Mouse (Mus musculus) limb, embryonic 14.5 days (tissue): ENCODE data around the gene Gm47959. TPM values are rescaled to one million over a fixed set of nuclear protein-coding genes. Genes with fewer than 3 reads are reported as not detected.

ENCODE experiments used
- ATAC-seq: fragments of 200-750 bp; cut with Nextera tagmentation; 2 replicates; pipeline ENCODE4 v1.8.0; 2017; ENCODE audit warnings: low read depth, moderate number of reproducible peaks, moderate TSS enrichment; ENCODE audit not compliant: low FRiP score
- DNase-seq: peaks from one replicate; pipeline ENCODE4 v3.0.0-alpha.2; 2015; ENCODE audit warnings: low spot score
- H3K27ac ChIP-seq: fragments of 300-500 bp; sonication (generic); replicated peaks from 2 replicates; pipeline ENCODE4 v1.5.1; 2014; ENCODE audit warnings: low read depth, mild to moderate bottlenecking, low read length, moderate library complexity, mixed read lengths
- H3K27me3 ChIP-seq: fragments of 300-500 bp; sonication (generic); 2 replicates; pipeline ENCODE4 v1.6.1; 2014; ENCODE audit warnings: low read length, mixed read lengths; ENCODE audit not compliant: control insufficient read depth, insufficient read depth
- H3K36me3 ChIP-seq: fragments of 300-500 bp; sonication (generic); 2 replicates; pipeline ENCODE4 v1.6.1; 2014; ENCODE audit warnings: mild to moderate bottlenecking, low read length, moderate library complexity, mixed read lengths; ENCODE audit not compliant: control insufficient read depth, insufficient read depth
- H3K4me1 ChIP-seq: fragments of 300-500 bp; sonication (generic); 2 replicates; pipeline ENCODE4 v1.6.1; 2014; ENCODE audit warnings: antibody characterized with exemption, low read length, mixed read lengths; ENCODE audit not compliant: control insufficient read depth, insufficient read depth
- H3K4me2 ChIP-seq: fragments of 300-500 bp; sonication (generic); replicated peaks from 2 replicates; pipeline ENCODE4 v1.6.1; 2014; ENCODE audit warnings: low read depth, mild to moderate bottlenecking, low read length, moderate library complexity; ENCODE audit not compliant: severe bottlenecking
- H3K4me3 ChIP-seq: fragments of 300-500 bp; sonication (generic); replicated peaks from 2 replicates; pipeline ENCODE4 v1.5.1; 2014; ENCODE audit warnings: low read length
- H3K9ac ChIP-seq: fragments of 300-500 bp; sonication (generic); 2 replicates; pipeline ENCODE4 v1.6.1; 2014; ENCODE audit warnings: mild to moderate bottlenecking, low read depth, low read length, moderate library complexity; ENCODE audit not compliant: severe bottlenecking
- H3K9me3 ChIP-seq: fragments of 300-500 bp; sonication (generic); 2 replicates; pipeline ENCODE4 v1.6.1; 2016; ENCODE audit warnings: low read length; ENCODE audit not compliant: control insufficient read depth
- POLR2A ChIP-seq: fragments of 200-500 bp; IDR thresholded peaks from 2 replicates; pipeline ENCODE4 v1.8.0; 2012; ENCODE audit warnings: inconsistent platforms, mild to moderate bottlenecking, moderate library complexity, borderline replicate concordance; ENCODE audit not compliant: insufficient read depth, insufficient read length; ENCODE audit errors: extremely low read depth
- WGBS: fragments of 180-500 bp; shearing (Covaris S2); extraction: QIAGEN DNeasy Blood & Tissue Kit; methylation state at CpG from one replicate; pipeline ENCODE4 v1.1.7; 2014; 5-methylcytosine and 5-hydroxymethylcytosine counted together
- polyA plus RNA-seq, 2 experiments: library from polyadenylated mRNA; depleted of rRNA in 1 of 2; stranded (reverse) in 1 of 2; unstranded in 1 of 2; fragments of >200 nt; fragmentation: Nextera tagmentation in 1 of 2; extraction: Ambion mirVana in 1 of 2; gene quantifications; 2 replicates each; pipeline versions ENCODE4 v1.2.1 to v1.2.3; 2012 to 2014

Gm47959 gene
- polyA plus RNA-seq, 2 experiments, result not detected

GRCm38 (mm10) chr1:83034509-83034908, 34.2 kb downstream of the Gm47959 start:
- H3K4me1 ChIP-seq, result no peaks in the 10 kb centered on the region; the same call in 1 of the 2 replicates
- no peak overlapping the region for H3K4me2 ChIP-seq
- TF ChIP-seq POLR2A, result no peak
- no peaks in the 10 kb centered on the region for H3K27me3 ChIP-seq
- DNase-seq (no peak), ATAC-seq (no peak)
- no peaks in the 10 kb centered on the region for H3K36me3 ChIP-seq
- no peak overlapping the region for H3K27ac ChIP-seq
- H3K9me3 ChIP-seq, result no peaks in the 10 kb centered on the region
- H3K9ac ChIP-seq, result no peak overlapping the region
- no peak overlapping the region for H3K4me3 ChIP-seq
- 44% methylated on average over 5 of the region's 5 CpGs for WGBS

GRCm38 (mm10) chr1:83036892-83037667, 36.7 kb downstream of the Gm47959 start:
- Histone ChIP-seq H3K27me3 (no peaks in the 10 kb centered on the region), H3K4me1 (no peaks in the 10 kb centered on the region; the same call in 1 of the 2 replicates), H3K9ac (no peak overlapping the region), H3K9me3 (no peaks in the 10 kb centered on the region), H3K36me3 (no peaks in the 10 kb centered on the region), H3K27ac (0 out of 2 replicates have a peak overlapping the region, but pooled peaks have one; percentile 10), H3K4me3 (no peak overlapping the region), H3K4me2 (peak overlapping the region; percentile 50)
- no peak for ATAC-seq
- no peak for DNase-seq
- 73% methylated on average over 11 of the region's 11 CpGs for WGBS
- TF ChIP-seq POLR2A, result no peak

GRCm38 (mm10) chr1:83038109-83038672, 37.8 kb downstream of the Gm47959 start, which contains the start of gene Slc19a3:
Gene Slc19a3 (minus strand): TSS chr1:83038448.
- Histone ChIP-seq H3K27ac (peak within 1 kb of the TSS; percentile 29; the same call in 1 of the 2 replicates), H3K36me3 (no peaks in the 10 kb centered on the region), H3K4me1 (no peaks in the 10 kb centered on the region; the same call in 1 of the 2 replicates), H3K27me3 (no peaks in the 10 kb centered on the region), H3K9me3 (no peaks in the 10 kb centered on the region), H3K9ac (peak within 1 kb of the TSS; percentile 49), H3K4me3 (peak within 1 kb of the TSS; percentile 45), H3K4me2 (peak within 1 kb of the TSS; percentile 50)
- TF ChIP-seq POLR2A, result 0 out of 2 replicates have a peak, but pooled peaks have one; percentile 43
- under 1% methylated on average over 23 of the region's 25 CpGs for WGBS
- ATAC-seq, result peak; percentile 90
- DNase-seq, result peak; percentile 69

DNA sequence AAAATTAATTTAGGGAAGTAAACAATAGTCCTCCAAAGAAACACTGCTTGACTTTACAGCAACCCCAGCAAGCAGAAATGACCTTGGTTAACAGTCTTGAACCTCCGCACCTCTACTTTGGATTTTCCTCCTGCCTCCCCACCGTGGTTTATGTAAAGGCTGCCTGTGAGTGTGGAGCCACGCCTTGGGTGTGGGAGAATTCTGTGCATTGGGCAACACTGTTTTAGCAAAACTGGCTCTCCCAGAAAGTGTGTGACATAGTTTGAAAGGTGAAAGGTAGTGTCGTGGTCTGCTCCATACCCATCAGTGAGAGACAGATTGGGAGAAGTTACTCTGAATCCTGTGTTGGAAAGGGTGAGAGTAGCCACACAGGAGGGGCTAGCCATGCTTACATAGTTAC, 38.7 kb downstream of the Gm47959 start:
- 66% methylated on average over 4 of the region's 4 CpGs for WGBS
- no peaks in the 10 kb centered on the region for H3K9me3 ChIP-seq
- no peak overlapping the region for H3K27ac ChIP-seq
- no peak for TF ChIP-seq POLR2A
- H3K9ac ChIP-seq, result no peak overlapping the region
- no peak overlapping the region for H3K4me3 ChIP-seq
- H3K4me2 ChIP-seq, result no peak overlapping the region
- no peaks in the 10 kb centered on the region for H3K27me3 ChIP-seq
- no peaks in the 10 kb centered on the region; the same call in 1 of the 2 replicates for H3K4me1 ChIP-seq
- no peaks in the 10 kb centered on the region for H3K36me3 ChIP-seq
- no peak for DNase-seq
- no peak for ATAC-seq

DNA sequence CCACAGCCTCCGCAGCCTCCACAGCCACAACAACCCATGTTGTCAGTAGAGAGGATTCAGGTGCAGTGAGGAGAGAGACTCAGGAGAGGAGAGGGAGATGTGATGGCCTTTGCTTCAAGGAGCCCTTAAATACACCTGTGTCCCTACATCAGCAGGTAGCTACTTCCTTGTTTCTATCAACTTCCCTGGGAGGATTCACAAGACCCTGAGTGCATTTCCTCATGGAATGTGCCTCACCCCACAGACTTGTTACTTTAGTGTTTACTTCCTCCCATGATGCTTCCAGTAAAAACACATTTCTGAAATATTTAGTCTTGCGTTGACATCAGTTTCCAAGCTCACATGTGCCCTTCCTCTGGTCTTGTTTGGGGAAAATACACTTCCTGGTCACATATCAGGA, 42.0 kb downstream of the Gm47959 start, which contains the start of gene Krtap28-10:
Krtap28-10 (minus strand) TSS at position 101 of the 400 bp plus-strand sequence.
- no peak within 1 kb of the TSS for H3K27ac ChIP-seq
- H3K4me2 ChIP-seq, result no peak within 1 kb of the TSS
- TF ChIP-seq POLR2A, result no peak
- WGBS, result 96% methylated on average over 2 of the region's 2 CpGs
- H3K9ac ChIP-seq, result no peak within 1 kb of the TSS
- no peaks in the 10 kb centered on the region for H3K36me3 ChIP-seq
- H3K27me3 ChIP-seq, result no peaks in the 10 kb centered on the region
- no peaks in the 10 kb centered on the region; the same call in 1 of the 2 replicates for H3K4me1 ChIP-seq
- DNase-seq (no peak), ATAC-seq (no peak)
- no peak within 1 kb of the TSS for H3K4me3 ChIP-seq
- no peaks in the 10 kb centered on the region for H3K9me3 ChIP-seq
